Comparison of ENCODE assay signal across 9 mouse cellular contexts in the genomic region with DNA sequence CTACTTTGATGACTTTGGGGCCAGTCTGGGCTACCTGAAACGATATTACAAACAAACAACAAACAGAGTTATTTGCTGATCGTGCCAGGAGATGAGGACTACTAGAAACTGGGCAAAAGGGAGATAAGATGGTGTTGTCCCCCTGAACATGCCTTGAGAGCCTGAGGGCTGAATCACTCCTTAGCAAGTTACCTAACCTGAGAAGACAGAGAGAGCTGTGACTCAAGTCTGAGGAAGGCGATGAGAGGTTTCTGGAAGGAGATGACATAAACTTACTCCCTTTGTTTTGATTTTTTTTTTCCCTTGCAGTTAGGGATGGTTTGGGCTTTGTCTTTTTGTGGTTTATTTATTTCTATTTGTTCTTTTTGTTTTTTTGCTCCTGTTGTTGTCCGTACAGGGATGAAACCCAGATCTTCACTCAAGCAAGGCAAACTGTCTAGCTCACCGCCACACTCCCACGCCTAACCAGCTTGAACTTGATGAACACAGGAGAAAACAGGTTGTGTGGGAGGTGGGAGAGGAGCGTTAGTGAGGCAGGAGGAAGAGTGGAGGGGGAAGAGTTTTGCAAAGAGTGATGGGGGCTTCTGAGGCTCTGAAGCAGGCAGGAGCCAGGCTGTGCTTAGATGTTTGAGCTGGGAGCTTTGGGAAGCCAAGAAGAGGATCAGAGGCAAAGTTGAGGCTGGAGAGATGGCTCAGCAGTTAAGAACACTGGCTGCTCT. TPM values are rescaled to one million over a fixed set of nuclear protein-coding genes. Genes with fewer than 3 reads are reported as not detected.
DNase-seq lines count a peak whose midpoint lies in the region; ATAC-seq and TF ChIP-seq lines count a peak whose summit lies in the region.
"Had no signal": no experiment of that assay in that cellular context is flagged by ENCODE, and none has a peak within 500 bp of the region (broad histone marks: within the 10 kb centered on the region; RNA-seq: fewer than 3 reads in every experiment).

No protein-coding gene starts in this region.

- H3K4me2 ChIP-seq in hindbrain, embryonic 13.5 days, result peak overlapping the region; percentile 72; the same call in 1 of the 2 replicates
- H3K4me2 ChIP-seq in lung, embryonic 15.5 days, result peak overlapping the region; percentile 94

- DNase-seq in hindbrain, embryonic 10.5 days (ENCODE audit: low spot score), result no peak
- DNase-seq in lung, postnatal 25 days (ENCODE audit: low spot score), result no peak
- DNase-seq in brain, adult 2 months (ENCODE audit: low read depth, low spot score), result peak; percentile 78
- DNase-seq in lung, postnatal 4 days, result no peak
- DNase-seq: cerebellum, adult 11-12 months had no signal

- WGBS in hindbrain, embryonic 13.5 days, result 87% methylated on average over 7 of the region's 7 CpGs
- WGBS in hindbrain, embryonic 10.5 days, result 88% methylated on average over 7 of the region's 7 CpGs
- WGBS in lung, embryonic 15.5 days, result 76% methylated on average over 7 of the region's 7 CpGs
- WGBS in small intestine, adult 2 months, result 71% methylated on average over 7 of the region's 7 CpGs

- peaks cover 11% of the 10 kb centered on the region for H3K4me1 ChIP-seq in hindbrain, embryonic 13.5 days (replicated peaks)
- H3K4me1 ChIP-seq in hindbrain, embryonic 10.5 days (replicated peaks), result peaks cover 13% of the 10 kb centered on the region
- peaks cover 12% of the 10 kb centered on the region; the same call in 1 of the 2 replicates for H3K4me1 ChIP-seq in lung, embryonic 15.5 days
- peaks cover 19% of the 10 kb centered on the region for H3K4me1 ChIP-seq in small intestine, adult 2 months (ENCODE audit: control insufficient read depth, insufficient read depth, insufficient read length, low read length)

- TF ChIP-seq POLR2A in small intestine, adult 2 months (IDR thresholded peaks at IDR 0.05; ENCODE audit: low read depth, low read length), result no peak

- no peak overlapping the region for H3K9ac ChIP-seq in hindbrain, embryonic 13.5 days
- no peak overlapping the region for H3K9ac ChIP-seq in lung, embryonic 15.5 days
- H3K9ac ChIP-seq: liver, embryonic 14.5 days had no signal

- H3K4me3 ChIP-seq in hindbrain, embryonic 13.5 days, result no peak overlapping the region
- H3K4me3 ChIP-seq in hindbrain, embryonic 10.5 days, result no peak overlapping the region
- H3K4me3 ChIP-seq in lung, embryonic 15.5 days, result 0 out of 2 replicates have a peak overlapping the region, but pooled peaks have one; percentile 48
- H3K4me3 ChIP-seq in small intestine, adult 2 months (ENCODE audit: low read depth, low read length), result no peak overlapping the region

- TF ChIP-seq CTCF in small intestine, adult 2 months (IDR thresholded peaks at IDR 0.05; ENCODE audit: extremely low read depth, insufficient read length, insufficient replicate concordance, low read depth, low read length), result no peak

- no peak for ATAC-seq in hindbrain, embryonic 13.5 days (ENCODE audit: low FRiP score)
- no peak for ATAC-seq in lung, embryonic 15.5 days (ENCODE audit: borderline replicate concordance, extremely low read depth, low FRiP score, low TSS enrichment)

- H3K27me3 ChIP-seq in hindbrain, embryonic 13.5 days, result peaks cover 33% of the 10 kb centered on the region
- peaks cover 32% of the 10 kb centered on the region for H3K27me3 ChIP-seq in hindbrain, embryonic 10.5 days (ENCODE audit: insufficient read depth, poor library complexity, severe bottlenecking)
- H3K27me3 ChIP-seq in lung, embryonic 15.5 days, result peaks cover 12% of the 10 kb centered on the region; the same call in 1 of the 2 replicates
- no peaks in the 10 kb centered on the region for H3K27me3 ChIP-seq in small intestine, adult 2 months (ENCODE audit: control insufficient read depth, insufficient read depth, low read length)

- H3K9me3 ChIP-seq in hindbrain, embryonic 13.5 days, result no peaks in the 10 kb centered on the region
- no peaks in the 10 kb centered on the region for H3K9me3 ChIP-seq in hindbrain, embryonic 10.5 days
- no peaks in the 10 kb centered on the region for H3K9me3 ChIP-seq in lung, embryonic 15.5 days

- no peak overlapping the region for H3K27ac ChIP-seq in hindbrain, embryonic 13.5 days
- no peak overlapping the region for H3K27ac ChIP-seq in hindbrain, embryonic 10.5 days
- no peak overlapping the region for H3K27ac ChIP-seq in lung, embryonic 15.5 days
- peak overlapping the region; percentile 6; the same call in 1 of the 2 replicates for H3K27ac ChIP-seq in small intestine, adult 2 months (ENCODE audit: insufficient read depth, low read depth, low read length)
- H3K27ac ChIP-seq: liver, embryonic 14.5 days had no signal

- H3K36me3 ChIP-seq in hindbrain, embryonic 13.5 days, result no peaks in the 10 kb centered on the region
- no peaks in the 10 kb centered on the region for H3K36me3 ChIP-seq in hindbrain, embryonic 10.5 days
- no peaks in the 10 kb centered on the region for H3K36me3 ChIP-seq in lung, embryonic 15.5 days
- H3K36me3 ChIP-seq in small intestine, adult 2 months (ENCODE audit: control insufficient read depth, insufficient read depth, low read length), result no peaks in the 10 kb centered on the region

RNA-seq across cellular contexts. Expression of gene Smpdl3b, which starts 0.7 kb away (rescaled TPM):
- 0.71 and 0.82 TPM in 2 replicates for polyA plus RNA-seq in hindbrain, embryonic 13.5 days (2015; fragmentation: Nextera tagmentation; extraction: Ambion mirVana)
- 1.9 and 3.0 TPM in 2 replicates for polyA plus RNA-seq in hindbrain, embryonic 10.5 days (2016; fragmentation: Nextera tagmentation; extraction: Ambion mirVana)
- polyA plus RNA-seq in lung, embryonic 15.5 days (2015; fragmentation: Nextera tagmentation; extraction: Ambion mirVana), result 6.4 and 6.7 TPM in 2 replicates
- polyA plus RNA-seq in small intestine, adult 2 months (2012; rRNA removed), result 126 and 144 TPM in 2 replicates

RNA-seq across cellular contexts. Expression of gene Rpa2, which starts 10.3 kb away (rescaled TPM):
- polyA plus RNA-seq in hindbrain, embryonic 13.5 days (2015; fragmentation: Nextera tagmentation; extraction: Ambion mirVana), result 41.2 and 41.8 TPM in 2 replicates
- polyA plus RNA-seq in hindbrain, embryonic 10.5 days (2016; fragmentation: Nextera tagmentation; extraction: Ambion mirVana), result 147 and 177 TPM in 2 replicates
- polyA plus RNA-seq in lung, embryonic 15.5 days (2015; fragmentation: Nextera tagmentation; extraction: Ambion mirVana), result 111 TPM in 2 replicates
- 4.8 and 8.7 TPM in 2 replicates for polyA plus RNA-seq in small intestine, adult 2 months (2012; rRNA removed)

RNA-seq across cellular contexts. Expression of gene Xkr8, which starts 25.4 kb away (rescaled TPM):
- 5.0 and 6.1 TPM in 2 replicates for polyA plus RNA-seq in hindbrain, embryonic 13.5 days (2015; fragmentation: Nextera tagmentation; extraction: Ambion mirVana)
- polyA plus RNA-seq in hindbrain, embryonic 10.5 days (2016; fragmentation: Nextera tagmentation; extraction: Ambion mirVana), result 3.4 and 4.9 TPM in 2 replicates
- polyA plus RNA-seq in lung, embryonic 15.5 days (2015; fragmentation: Nextera tagmentation; extraction: Ambion mirVana), result 5.1 TPM in 2 replicates
- 3.2 and 6.0 TPM in 2 replicates for polyA plus RNA-seq in small intestine, adult 2 months (2012; rRNA removed)

RNA-seq across cellular contexts. Expression of gene Themis2, which starts 38.4 kb away (rescaled TPM):
- polyA plus RNA-seq in hindbrain, embryonic 13.5 days (2015; fragmentation: Nextera tagmentation; extraction: Ambion mirVana), result 0.70 and 0.77 TPM in 2 replicates
- 1.00 and 1.2 TPM in 2 replicates for polyA plus RNA-seq in hindbrain, embryonic 10.5 days (2016; fragmentation: Nextera tagmentation; extraction: Ambion mirVana)
- polyA plus RNA-seq in lung, embryonic 15.5 days (2015; fragmentation: Nextera tagmentation; extraction: Ambion mirVana), result 0.89 and 0.96 TPM in 2 replicates
- polyA plus RNA-seq in small intestine, adult 2 months (2012; rRNA removed), result 4.0 and 4.9 TPM in 2 replicates

Comparison
In these comparisons a context has a peak if more than half of its experiments do, and no peak if none do; other contexts are left out.
1. RNA of gene Smpdl3b, which starts 0.7 kb away (polyA plus RNA-seq): 126 to 144 TPM in small intestine, adult 2 months; 6.4 to 6.7 TPM in lung, embryonic 15.5 days, 1.9 to 3.0 TPM in hindbrain, embryonic 10.5 days and 0.71 to 0.82 TPM in hindbrain, embryonic 13.5 days; every median in the first group is over 10 times any median in the second.